Mouse (Mus musculus): ENCODE measurements around the gene Mmgt2.

The Mmgt2 gene

DNA sequence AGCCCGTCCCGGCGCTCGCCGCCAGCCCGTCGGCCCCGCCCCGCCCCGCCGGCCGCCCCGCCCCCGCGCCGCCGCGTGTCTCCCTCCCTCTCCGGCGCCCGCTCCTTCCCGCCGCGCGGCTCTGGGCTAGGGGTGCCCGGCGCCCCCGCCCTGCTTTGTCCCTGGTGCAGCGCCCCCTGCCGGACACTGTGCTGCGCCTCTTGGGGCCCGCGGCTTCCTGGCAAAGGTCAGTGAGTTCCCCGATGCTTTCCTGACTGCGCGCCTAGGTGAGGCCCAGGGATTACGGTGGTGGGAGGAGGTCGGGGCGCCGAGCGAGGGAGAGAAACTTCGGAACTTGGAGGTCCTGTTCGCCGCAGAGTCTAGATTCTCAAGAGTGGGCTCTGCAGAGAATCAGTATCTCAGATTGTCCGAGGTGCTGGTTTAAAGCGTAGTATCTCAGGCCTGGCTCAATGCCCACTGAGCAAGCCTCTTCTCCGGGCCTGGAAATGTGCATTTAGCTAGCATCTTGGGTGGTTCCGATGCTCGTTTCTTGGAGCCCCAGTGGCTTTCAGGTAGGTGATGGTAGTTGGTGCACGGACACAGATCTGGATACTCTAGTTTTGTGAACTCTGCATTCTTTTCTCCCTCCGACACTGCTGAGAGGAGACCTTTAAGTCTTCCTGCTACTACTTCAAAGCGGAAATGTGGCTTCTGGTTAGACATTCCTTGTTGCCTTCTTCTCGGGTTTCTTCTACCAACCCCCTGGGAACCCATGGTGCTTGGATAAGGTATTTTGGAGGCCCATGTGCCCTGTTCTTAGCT is at the start of gene Mmgt2:
Gene Mmgt2 (plus strand): TSS at position 74 of the 801 bp plus-strand sequence.
- DNase-seq (ENCODE audit: low spot score in 2 of 2): peak; percentile 86 to 87

DNA sequence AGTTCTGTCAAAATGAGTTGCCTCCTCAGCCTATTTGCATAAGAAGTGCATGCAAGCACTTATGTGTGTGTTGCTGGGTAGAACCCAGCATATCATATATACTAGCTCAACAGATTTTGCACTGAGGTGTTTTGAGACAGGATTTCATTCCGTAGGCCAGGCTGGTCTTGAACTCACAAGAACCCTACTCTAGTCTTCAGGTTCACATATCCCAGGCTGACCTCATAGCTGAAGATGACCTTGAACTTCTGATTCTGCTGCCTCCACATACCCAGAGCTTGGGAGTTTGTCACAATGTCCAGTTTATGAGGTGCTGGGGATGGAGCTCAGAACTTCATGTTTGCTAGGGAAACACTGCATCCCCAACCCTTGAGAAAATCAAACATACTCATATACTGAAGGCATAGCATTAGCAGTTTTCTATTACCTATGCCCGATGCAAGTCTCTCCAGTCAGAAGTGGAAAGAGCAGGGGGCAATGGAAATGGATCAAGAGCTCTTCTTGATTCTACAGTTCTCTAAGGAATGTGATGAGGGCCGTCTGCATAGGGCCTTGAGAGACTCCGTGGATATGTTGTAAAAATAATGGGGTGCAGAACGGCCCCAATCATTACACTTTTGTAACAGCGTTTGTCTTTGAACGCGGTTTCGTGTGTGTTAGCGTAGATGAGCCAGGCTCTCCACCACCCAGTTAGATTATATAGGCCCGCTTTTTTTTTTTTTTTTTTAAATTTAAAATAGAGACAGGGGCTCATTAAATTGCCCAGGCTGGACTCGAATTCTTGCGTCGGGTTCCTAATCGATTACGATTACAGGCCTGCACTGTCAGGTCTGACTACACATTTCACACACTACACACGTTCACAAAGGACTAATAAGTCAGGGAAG is 46.5 kb upstream of the Mmgt2 start:
- DNase-seq (ENCODE audit: low spot score in 2 of 2): no peak

DNA sequence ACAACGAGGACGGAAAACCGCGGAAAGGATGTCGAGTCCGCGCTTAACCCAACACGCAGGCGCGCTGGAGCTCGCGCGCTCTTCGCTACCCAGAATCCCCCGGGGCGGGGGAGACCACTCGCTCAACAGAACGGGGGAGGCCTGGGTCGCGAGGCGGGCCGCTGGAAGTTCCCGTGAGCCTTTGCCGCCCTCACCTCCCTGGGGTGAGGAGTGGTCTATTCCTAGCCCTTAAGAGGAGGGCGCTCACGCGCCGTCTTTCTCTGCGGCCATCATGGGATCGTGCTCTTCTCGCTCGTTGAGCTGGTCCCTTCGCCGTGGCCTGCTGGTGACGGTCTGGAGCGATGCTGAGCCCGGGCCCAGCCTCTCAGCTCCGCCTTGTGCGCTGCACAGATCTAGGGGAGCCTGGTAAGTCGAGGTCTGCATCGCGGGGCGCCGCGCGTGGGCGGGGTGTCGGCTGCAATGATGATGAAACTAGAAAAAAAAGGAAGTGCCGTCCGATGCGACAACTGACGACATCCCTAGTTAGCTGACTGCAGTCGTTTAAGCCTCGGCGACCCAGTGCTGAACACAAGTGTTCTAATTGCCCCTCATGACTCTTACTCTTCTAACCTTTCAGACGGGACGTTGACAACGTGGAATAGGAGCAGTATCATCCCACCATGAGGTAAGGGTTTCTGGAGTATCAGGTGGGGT is 45.7 kb upstream of the Mmgt2 start:
- DNase-seq (ENCODE audit: low spot score in 2 of 2): peak; percentile 97 to 98

DNA sequence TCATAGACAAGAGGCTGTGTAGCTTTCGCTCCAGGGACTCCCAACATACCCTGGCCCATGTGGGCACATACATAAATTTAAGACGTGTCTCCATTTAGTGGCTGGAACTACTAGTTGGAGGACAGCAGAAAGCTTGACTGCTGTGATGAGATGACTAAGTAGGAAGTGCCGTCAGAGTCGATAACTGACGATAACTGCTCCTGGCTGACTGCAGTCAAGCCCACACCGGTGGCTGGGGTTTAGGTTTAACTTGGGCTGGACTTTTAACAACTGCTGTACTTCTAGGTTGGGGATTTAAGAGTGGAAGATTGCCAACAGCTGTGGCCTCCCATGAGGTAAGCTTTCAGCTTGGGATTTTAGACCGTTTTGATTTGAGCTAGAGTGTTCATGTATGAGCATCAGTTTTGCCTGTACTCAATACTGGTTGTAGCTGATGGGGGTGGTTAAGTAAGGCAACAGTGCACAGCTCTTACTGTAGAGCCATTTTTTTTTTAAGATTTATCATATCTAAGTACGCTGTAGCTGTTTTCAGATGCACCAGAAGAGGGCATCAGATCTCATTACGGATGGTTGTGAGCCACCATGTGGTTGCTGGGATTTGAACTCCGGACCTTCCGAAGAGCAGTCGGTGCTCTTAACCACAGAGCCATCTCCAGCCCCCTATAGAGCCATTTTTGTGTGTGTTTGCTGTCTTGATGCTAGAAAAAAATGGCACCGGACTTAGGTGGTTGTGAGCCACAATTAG is 45.0 kb upstream of the Mmgt2 start:
- DNase-seq (ENCODE audit: low spot score in 2 of 2): no peak

DNA sequence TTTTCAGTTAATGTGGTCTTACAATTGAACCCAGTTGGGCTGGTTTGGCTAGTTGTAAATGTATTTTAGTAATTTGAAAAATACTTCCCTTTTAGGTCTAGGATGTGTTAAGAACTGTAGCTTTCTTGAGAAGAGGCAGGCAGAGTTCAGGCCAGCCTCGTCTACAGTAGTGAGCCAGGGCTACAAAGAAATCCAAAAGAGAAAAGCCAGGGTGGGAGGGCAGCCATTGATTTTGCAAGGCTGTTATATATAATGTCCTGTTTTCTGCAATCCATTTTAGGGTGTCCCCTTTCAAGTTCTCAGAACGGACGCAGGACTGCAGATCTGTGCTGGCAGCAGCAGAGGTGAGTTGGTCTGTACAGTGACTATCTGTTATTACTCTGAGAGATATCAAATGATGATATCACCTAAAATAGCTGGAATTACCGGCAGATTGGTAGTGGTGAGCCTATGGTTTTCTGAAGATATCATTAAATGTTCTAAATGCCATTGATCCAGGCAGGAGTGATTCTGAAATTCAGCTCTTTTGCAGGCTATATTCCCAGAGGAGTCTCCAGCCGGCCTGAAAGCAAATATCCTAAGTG is 44.2 kb upstream of the Mmgt2 start:
- DNase-seq (ENCODE audit: low spot score in 2 of 2): no peak

DNA sequence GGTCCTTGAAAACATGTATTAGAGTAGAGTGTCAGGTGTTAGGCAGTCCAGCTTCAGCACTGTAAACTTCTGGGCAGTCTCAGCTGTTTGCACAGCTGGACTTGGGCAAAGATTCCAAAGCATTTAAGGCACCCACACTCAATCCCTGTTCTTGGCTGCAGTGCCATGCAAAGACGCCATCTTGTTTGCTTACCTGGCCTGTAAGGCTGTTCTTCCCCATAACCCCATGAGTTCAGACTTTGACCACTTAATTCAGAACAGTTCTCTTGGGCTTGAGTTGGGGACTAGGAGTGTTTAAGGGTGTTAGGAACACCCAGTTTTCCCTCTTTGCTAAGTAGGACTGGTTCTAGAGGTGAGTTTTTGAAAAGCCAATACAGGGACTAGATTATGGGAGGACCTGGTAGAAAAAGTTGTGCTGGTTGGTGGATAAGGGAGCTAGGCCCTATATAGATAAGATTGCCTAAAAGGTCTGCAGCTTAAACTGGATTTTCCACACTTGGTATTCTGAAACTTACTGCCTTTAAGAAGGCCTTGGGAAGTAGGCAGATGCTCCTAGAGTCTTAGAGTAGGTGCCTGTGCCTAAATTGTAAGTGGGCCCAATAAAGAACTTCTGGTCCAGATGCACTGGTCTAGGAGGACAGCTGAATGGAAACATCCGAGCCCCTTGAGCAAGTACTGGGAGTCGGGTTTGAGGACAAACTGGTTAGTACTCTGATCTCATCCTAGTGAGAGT is 43.4 kb upstream of the Mmgt2 start:
- no peak for DNase-seq (ENCODE audit: low spot score in 2 of 2)

DNA sequence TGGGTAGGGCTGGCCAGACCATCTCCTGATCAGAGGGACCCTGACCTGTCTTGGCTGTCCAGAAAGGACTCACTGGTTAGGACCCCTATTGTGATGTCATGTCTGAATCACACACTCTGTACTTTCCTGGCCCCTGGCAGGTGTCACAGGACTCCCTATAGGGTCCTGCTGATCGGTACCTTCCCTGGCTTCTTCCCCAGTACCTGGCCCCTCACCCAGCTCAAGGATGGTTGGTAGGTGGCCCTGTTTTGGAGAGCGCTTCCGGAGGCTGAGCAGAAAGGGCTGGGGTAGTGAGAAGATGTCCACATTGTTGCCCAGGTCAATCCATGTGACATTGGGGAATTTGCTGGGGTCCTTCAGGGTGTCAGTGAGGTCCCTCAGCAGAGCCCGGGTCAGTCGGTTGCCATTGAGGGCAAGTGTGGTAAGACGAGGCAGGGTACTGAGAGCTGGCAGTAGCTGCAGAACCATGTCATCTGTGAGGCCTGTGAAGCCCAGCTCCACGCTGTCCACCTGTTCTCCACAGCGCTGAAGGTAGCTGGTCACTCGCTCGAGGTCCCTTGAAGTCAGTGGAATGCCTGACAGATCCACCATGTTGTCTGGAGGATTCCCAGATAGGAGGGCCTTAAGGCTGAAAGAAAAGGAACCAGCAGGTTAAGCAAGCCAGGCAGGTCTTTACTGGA is 42.7 kb upstream of the Mmgt2 start:
- no peak for DNase-seq (ENCODE audit: low spot score in 2 of 2)

DNA sequence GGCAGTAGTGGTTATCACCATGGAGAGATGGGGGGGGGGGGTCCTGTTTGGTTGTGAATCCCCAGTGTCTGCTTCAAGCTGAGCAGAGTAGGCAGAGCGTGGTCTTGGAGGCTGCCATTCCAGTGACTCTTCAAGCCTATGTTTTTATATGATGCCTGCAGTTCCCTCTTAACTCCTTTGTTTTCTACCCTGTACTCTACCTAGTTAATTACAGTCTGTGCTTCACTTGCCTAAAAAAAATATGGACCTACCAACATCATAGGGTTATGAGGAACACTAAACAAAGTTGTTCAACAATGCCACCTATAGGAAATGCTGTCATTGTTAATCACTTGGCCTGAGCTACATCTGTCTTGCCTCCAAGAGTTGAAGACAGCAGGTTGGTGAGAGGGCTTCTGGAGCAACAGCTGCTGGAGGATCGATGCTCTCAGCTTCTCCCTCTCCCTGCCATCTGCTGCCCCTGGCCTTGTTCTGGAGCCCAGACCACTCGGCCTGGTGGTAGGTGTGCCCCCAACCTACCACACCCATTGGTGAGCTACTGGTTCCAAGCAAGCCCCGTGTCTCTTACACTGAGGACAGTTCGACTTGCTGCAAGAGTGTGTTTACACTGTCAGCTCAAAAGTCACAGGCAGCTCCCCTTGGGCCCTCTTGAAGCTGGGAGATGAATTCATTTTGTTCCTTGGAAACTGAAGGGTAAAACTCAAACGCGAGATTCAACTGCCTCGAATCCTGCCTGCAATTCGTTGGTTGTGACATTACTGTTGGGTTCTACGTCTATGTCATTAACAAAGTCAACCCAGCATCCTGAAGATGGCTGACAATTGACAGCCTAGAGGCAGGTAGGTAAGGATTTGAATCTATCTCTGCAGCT is 41.9 kb upstream of the Mmgt2 start:
- DNase-seq (ENCODE audit: low spot score in 2 of 2): no peak

DNA sequence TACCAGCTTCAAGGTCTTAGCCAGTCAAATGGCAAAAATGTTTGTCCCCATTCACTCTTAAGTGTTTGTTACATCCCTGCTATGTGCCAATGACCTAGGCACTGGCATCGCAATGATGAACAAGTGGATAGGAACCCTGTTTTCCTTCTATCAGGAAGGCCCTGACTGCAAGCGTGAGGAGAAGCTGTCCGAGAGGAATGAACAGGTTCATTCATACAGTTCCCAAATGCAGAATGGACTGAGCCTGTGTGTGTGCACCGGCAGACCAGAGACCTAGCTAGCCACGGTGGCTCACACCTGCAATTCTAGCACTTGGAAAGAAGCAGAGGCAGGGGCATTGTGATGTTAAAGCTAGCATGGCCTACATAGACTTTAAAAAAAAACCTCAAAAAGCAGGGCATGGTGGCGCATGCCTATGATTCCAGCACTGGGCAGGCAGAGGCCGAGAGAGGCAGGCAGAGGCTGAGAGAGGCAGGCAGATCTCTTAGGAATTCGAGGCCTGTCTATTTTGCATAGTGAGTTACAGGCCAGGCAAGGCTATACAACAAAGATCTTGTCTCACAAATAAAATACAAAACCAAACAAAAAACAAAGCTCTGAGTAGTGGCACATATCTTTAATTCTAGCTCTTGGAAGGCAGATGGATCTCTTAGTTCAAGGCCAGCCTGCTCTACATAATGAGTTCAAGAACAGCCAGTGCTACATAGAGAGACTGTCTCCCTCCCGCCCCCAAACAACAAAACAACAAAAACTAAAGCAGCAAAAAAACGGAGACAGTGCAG is 41.1 kb upstream of the Mmgt2 start:
- no peak for DNase-seq (ENCODE audit: low spot score in 2 of 2)

DNA sequence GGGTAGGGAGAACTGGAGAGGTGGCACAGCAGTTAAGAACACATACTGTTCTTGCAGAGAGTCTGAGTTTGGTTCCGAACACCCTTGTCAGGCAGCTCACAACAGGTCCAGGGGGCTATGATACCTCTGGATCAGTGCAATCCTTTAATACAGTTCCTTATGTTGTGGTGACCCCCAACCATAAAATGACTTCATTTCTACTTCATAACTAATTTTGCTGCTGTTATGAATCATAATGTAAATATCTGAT is 40.6 kb upstream of the Mmgt2 start:
- no peak for DNase-seq (ENCODE audit: low spot score in 2 of 2)

DNA sequence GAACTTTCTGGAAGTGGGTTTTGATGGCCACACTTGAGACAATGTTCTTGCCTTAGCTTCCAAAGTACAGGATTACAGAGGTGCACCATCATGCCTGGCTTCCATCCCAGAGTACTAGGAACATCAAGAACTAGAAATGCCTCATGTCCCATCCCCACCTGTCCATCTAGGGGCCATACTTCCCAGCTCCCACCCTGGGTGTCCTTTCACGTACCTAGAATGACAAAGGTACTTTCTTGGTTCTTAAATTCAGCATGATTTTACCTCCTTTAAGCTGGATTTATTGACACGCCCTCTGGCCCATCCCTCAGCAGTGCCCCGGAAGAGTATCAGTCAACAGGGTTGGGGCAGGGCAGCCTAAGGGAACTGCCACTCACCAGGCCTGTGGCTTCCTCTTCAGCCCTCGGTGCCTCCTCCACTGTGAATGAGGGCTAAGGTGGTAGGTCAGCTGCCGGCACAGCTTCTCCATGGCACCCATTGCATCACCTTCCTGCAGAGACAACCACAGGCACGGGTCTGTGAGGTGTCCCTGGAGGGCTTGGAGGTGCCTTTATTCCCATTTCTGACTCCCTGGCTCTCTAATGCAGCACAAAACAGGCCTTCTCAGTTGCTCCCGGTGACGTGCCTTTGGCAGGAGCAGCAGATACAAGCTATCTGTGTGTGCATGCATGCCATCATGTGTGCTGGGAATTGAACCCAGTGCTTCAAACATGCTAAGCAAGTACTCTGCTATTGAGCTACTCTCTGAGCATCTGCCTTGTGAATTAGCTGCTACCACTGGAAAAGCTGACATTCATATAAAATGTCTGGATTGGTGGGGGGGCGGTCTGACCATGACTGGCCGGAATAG is 39.4 kb upstream of the Mmgt2 start:
- DNase-seq (ENCODE audit: low spot score in 2 of 2): no peak

DNA sequence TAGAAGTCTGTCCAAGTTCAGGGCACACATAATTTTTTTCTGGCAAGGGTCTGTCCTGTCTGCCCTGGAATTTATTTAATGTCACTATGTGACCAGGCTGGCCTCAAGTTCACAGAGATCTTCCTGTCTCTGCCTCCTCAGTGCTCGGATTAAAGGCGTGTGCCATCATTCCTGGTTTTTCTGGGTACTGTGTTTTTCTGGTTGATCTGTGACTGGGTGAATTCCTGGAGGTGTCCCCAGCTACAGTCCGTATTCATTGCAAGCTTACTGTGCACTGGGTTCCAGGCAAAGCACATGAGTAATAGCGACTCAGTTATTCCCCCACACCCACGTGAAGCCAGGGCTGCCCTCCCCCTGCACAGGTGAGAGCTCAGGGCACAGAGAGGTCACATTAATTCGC is 38.2 kb upstream of the Mmgt2 start:
- DNase-seq (ENCODE audit: low spot score in 2 of 2): no peak

DNA sequence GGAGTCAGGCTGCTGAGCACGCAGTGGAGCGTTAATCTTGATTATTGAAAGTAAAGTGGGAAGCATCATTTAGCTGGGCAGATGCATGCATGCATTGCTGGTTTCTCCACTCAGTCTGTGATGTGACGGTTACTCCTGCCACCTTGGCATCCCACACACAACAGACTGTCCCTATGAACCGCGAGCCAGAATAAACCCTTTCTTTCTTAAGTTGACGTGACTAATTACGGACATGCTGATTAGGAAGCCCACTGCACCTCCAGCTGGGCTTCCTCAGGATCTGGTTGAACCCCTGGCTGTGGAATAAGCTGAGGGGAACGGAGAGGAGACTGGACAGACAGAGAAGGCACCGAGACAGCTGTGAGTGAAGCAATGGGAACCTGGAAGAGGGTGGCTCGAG is 35.9 kb upstream of the Mmgt2 start:
- DNase-seq (ENCODE audit: low spot score in 2 of 2): no peak

DNA sequence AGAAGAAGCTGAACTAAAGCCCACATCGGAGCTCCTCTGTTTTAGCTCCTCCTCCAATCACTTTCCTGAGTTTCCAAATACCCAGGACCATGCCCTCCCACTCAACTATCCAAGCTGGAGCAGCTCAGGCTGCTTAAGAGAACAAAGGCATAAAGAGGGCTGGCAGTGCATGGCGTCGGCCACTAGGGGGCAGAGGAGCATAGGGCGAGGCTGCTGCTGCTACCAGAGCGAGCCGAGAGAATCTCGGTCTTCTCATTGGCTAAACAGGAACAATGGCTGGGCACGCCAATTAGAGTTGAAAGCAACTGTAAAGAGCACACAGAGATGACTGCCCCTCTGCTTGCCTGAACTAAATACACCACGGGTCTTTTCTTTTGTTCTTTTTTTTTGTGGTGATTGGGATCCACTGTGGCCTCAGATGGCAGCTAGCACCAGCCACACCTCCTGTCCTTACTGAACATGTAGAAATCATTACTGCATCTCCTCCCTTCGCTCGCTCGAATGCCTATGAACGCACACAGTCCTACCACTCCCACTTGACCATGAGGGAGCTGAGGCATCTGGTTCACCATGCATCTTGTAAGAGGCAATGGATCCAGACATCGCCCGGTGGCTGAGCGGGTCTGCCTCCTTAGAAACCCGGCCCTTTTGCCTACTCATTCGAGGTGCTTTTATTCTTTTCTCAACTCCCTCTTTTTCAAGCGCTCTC is 34.7 kb upstream of the Mmgt2 start:
- peak; percentile 94 to 95 for DNase-seq (ENCODE audit: low spot score in 2 of 2)

DNA sequence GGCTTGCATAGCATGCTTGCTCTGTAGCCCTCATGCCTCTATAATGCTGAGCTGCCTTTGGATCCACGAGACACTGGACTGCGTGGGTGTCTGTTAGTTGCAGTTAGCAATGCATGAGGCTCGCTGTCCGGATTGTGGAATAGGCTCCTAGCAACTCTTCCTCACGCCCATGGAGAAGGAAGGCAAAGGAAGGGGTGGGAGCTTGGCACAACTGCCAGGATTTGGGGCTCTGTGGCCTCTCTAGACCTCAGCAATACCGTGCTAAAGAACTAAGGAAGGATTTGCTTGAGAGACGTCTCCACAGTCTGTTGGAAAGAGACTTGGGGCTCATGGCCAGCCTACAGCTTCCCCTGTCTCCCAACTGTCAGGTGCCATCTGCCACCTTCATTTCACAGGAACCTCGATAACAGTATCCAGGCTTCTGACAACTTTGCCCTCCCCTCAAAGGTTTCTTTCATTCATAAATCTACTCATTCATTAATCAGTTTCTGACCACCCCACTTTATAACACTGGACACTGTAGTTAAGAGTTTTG is 33.5 kb upstream of the Mmgt2 start:
- DNase-seq (ENCODE audit: low spot score in 2 of 2): no peak

DNA sequence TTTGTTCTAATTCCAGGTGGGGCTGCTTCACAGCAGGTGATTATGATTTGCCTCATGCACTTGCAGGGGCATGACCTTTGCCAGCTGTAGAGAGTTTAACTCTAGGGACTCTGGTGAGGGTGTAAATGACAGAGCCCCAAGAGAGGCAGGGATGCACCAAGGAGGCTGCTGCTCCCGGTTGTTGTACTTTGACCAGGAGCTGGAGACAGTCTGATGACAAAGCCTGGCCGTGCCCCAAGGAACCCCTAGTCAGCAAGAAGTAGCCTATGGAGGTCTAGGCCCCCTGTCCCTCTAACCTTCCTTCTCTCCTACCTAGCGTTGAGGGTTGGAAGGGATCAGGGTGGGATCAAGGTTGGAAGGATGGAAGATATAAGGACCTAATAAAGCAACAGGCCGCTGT is 33.0 kb upstream of the Mmgt2 start:
- DNase-seq (ENCODE audit: low spot score in 2 of 2): no peak

DNA sequence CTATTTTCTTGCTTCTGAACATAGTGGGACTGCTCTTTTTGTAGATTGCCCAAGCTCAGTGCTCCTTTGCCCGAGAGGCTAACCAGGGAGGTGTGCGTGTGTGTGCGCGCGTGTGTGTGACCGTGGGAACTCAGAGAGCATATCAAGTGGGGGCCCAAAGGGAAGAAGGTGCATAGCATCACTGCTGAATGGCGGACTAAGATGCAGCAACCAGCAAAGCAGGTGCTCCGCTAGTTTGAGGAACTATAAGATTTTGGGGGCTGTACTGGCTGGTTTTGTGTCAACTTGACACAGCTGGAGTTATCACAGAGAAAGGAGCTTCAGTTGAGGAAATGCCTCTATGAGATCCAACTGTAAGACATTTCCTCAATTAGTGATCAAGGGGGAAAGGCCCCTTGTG is 27.4 kb upstream of the Mmgt2 start:
- DNase-seq (ENCODE audit: low spot score in 2 of 2): no peak

Data from frontal cortex, postnatal 36 days (tissue).